Mouse (Mus musculus): ENCODE results near the gene Dixdc1.
"Not testable (repeated sequence)": the region's sequence is repeated elsewhere in the genome, so short reads cannot be mapped to it uniquely, and the experiment has no call there.

DNA sequence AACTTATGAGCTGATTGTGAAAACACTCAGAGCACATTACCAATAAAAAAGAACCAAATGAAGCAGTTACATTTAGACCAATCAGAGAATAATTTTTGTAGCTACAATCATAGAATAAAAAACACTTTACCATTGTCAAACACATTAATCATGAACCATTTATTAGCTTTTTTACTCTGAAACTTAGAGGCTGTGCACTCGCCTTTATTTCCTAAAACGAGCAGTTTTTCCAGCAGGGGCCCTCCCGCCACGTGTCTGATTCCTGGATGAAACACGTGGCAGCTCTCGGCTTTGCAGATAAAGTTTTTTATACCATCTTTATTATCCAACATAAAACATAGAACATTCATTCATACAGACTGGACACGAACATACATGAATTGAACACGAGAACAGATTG lies 108.4 kb downstream of the Dixdc1 start:
- not testable (repeated sequence) for TF ChIP-seq POLR2A (IDR thresholded peaks at IDR 0.05; ENCODE audit: low read depth, low read length); CTCF (IDR thresholded peaks at IDR 0.05; ENCODE audit: borderline replicate concordance, insufficient read depth, low read length)
